Mouse (Mus musculus) embryo, embryonic 9.5 days (tissue): ENCODE measurements around the gene P3h3.
A peak's percentile ranks its signal among the peaks of the same experiment; 100 is the strongest.
"Not testable (repeated sequence)": the region's sequence is repeated elsewhere in the genome, so short reads cannot be mapped to it uniquely, and the experiment has no call there.

Experiments used
- DNase-seq: peaks from one replicate; pipeline ENCODE4 v3.0.0-alpha.2; 2017; ENCODE audit errors: extremely low spot score

The P3h3 gene

GRCm38 (mm10) chr6:124856916-124857839 is at the start of gene P3h3:
Gene P3h3 (minus strand): TSS chr6:124857752.
- DNase-seq = peak; percentile 93

GRCm38 (mm10) chr6:124904991-124905860 is 47.7 kb upstream of the P3h3 start:
- DNase-seq = no peak

- DNase-seq = peak; percentile 85
These were observed 46.8 kb upstream of the P3h3 start for GRCm38 (mm10) chr6:124904161-124904981.

- DNase-seq = peak; percentile 97
These were observed 46.1 kb upstream of the P3h3 start for GRCm38 (mm10) chr6:124903580-124904151.

GRCm38 (mm10) chr6:124901851-124902250 is 44.3 kb upstream of the P3h3 start:
- no peak for DNase-seq

- DNase-seq = no peak
These were observed 43.4 kb upstream of the P3h3 start for GRCm38 (mm10) chr6:124900801-124901480.

GRCm38 (mm10) chr6:124900056-124900800 is 42.7 kb upstream of the P3h3 start:
- no peak for DNase-seq

- no peak for DNase-seq
These were observed 40.8 kb upstream of the P3h3 start for GRCm38 (mm10) chr6:124898359-124898758.

GRCm38 (mm10) chr6:124894113-124894512 is 36.6 kb upstream of the P3h3 start:
- not testable (repeated sequence) for DNase-seq

GRCm38 (mm10) chr6:124890997-124891396 is 33.4 kb upstream of the P3h3 start:
- DNase-seq = no peak

- DNase-seq = no peak
These were observed 31.1 kb upstream of the P3h3 start for GRCm38 (mm10) chr6:124888555-124889125.

GRCm38 (mm10) chr6:124887986-124888385 is 30.4 kb upstream of the P3h3 start, which contains the start of gene Cd4:
Gene Cd4 (minus strand): TSS chr6:124888221.
- DNase-seq = no peak

- DNase-seq = no peak
These were observed 28.4 kb upstream of the P3h3 start for GRCm38 (mm10) chr6:124885956-124886381.

GRCm38 (mm10) chr6:124884714-124885500 is 27.4 kb upstream of the P3h3 start:
- no peak for DNase-seq

GRCm38 (mm10) chr6:124883351-124883750 is 25.8 kb upstream of the P3h3 start:
- DNase-seq = no peak

GRCm38 (mm10) chr6:124881821-124882220 is 24.3 kb upstream of the P3h3 start:
- DNase-seq = no peak

GRCm38 (mm10) chr6:124879390-124879789 is 21.8 kb upstream of the P3h3 start:
- DNase-seq = no peak

GRCm38 (mm10) chr6:124874348-124874747 is 16.8 kb upstream of the P3h3 start:
- no peak for DNase-seq

- no peak for DNase-seq
These were observed 9.0 kb upstream of the P3h3 start for GRCm38 (mm10) chr6:124866560-124866959.
